Mouse (Mus musculus) T-helper 17 cell (primary cell): ENCODE results near the gene Vmn2r109.
"Not testable (repeated sequence)": the region's sequence is repeated elsewhere in the genome, so short reads cannot be mapped to it uniquely, and the experiment has no call there.

ENCODE experiments used
- in situ Hi-C, 2 experiments: fragments of 300-600 bp; cut with MboI, MseI; formaldehyde crosslinking; loops; 1 replicate in 1 of 2; 2 replicates in 1 of 2; pipeline ENCODE4 v1.15.1; 2025; ENCODE audit warnings: high pct_unique_total_duplicates in 2 of 2

The Vmn2r109 gene

GRCm38 (mm10) chr17:20564656-20565055 is at the start of gene Vmn2r109:
Gene Vmn2r109, minus strand, starts transcription at chr17:20564756.
- in situ Hi-C loops: no loop called here

- in situ Hi-C loops: no loop called here
Observed at GRCm38 (mm10) chr17:20596323-20596722, 31.8 kb upstream of the Vmn2r109 start, which contains the start of gene Vmn2r110. Gene Vmn2r110, minus strand, starts transcription at chr17:20596423.

- in situ Hi-C loops: not testable (repeated sequence)
Observed at GRCm38 (mm10) chr17:20508247-20508646, 56.3 kb downstream of the Vmn2r109 start.

- in situ Hi-C loops: no loop called here
Observed at GRCm38 (mm10) chr17:20497858-20498257, 66.7 kb downstream of the Vmn2r109 start, which contains the start of gene Vmn1r225. Gene Vmn1r225, plus strand, starts transcription at chr17:20498158.
